In the genomic region with DNA sequence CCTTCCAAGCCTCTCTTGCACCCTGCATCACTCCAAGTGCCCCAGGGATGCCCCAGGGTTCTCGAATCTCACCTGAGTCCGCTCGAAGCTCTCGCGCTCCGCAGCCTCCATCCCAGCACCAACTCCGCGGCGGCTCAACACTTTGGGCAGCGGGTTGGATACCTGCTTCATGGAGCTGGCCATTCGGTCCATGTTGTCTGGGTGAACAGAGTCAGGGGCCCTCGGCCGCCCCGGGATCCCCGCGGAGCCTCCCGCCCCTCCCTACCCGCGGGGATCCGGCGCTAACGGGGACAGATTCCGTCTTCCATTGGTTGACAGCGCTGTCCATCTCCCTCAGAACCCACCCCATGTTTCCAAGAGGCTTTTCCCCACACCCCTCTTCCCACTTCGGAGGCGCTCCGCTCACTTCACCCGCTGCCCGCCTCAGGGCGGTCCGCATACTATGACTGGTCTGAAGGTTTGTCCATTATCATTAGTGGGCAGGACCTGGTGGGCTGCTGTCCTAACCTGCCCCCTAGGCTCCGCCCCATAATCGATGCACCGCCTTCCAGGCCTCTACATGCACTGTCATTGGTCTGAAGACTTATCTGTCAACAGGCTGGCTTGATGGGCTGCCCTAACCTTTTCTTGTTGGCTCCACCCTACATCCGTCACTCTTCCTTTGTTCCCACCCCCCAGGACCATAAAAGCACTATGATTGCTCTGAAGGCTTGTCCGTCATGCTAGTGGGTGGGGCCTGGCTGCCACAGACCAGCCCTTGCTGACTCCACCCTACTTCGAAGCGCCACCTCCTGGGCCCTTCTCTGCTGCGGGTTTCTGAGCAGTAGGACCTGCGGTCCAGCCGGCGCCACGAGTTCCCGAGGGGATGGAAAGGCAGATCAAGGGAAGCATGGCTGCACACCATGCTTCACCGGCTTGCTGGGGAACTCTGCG, we compare ENCODE assay signal across 8 mouse cellular contexts. TPM values are rescaled to one million over a fixed set of nuclear protein-coding genes. Genes with fewer than 3 reads are reported as not detected.
DNase-seq lines count a peak whose midpoint lies in the region; ATAC-seq and TF ChIP-seq lines count a peak whose summit lies in the region.

A gene (minus strand): TSS at position 256 of the 933 bp plus-strand sequence.

- no peaks in the 10 kb centered on the region for H3K27me3 ChIP-seq in Patski
- peaks cover 10% of the 10 kb centered on the region; the same call in 1 of the 2 replicates for H3K27me3 ChIP-seq in hindbrain, embryonic 13.5 days

- H3K36me3 ChIP-seq in hindbrain, embryonic 13.5 days = no peaks in the 10 kb centered on the region

- no peaks in the 10 kb centered on the region for H3K9me3 ChIP-seq in hindbrain, embryonic 13.5 days

- TF ChIP-seq CTCF in Patski (IDR thresholded peaks at IDR 0.05) = no peak

- H3K4me3 ChIP-seq in hindbrain, embryonic 13.5 days = peak within 1 kb of the TSS; percentile 71

- POLR2A ChIA-PET in Patski (lab: Charles Lee) = no interaction called here

- peak within 1 kb of the TSS; percentile 79 for H3K27ac ChIP-seq in hindbrain, embryonic 13.5 days

- H3K4me2 ChIP-seq in hindbrain, embryonic 13.5 days = peak within 1 kb of the TSS; percentile 96

- in situ Hi-C loops in Patski (cut with MboI; ENCODE audit: low pct_unique_long_range_greater_than_20kb) = loop anchor here (25.0 kb wide), 1 partner anchor 992 kb away; no protein-coding TSS in a partner anchor

- CTCF ChIA-PET in Patski (lab: Charles Lee) = interaction anchor here (2.5 kb wide), 1 partner anchor 36 kb away, joined by 6 read pairs; no protein-coding TSS in a partner anchor

- peak; percentile 96 for ATAC-seq in Patski
- ATAC-seq in hindbrain, embryonic 13.5 days (ENCODE audit: low FRiP score) = peak; percentile 99

- WGBS in hindbrain, embryonic 13.5 days = under 1% methylated on average over 46 of the region's 46 CpGs

- H3K9ac ChIP-seq in hindbrain, embryonic 13.5 days = peak within 1 kb of the TSS; percentile 80

- H3K4me1 ChIP-seq in hindbrain, embryonic 13.5 days (replicated peaks) = peaks cover 17% of the 10 kb centered on the region

- DNase-seq in Patski (ENCODE audit: low read depth, low spot score) = peak; percentile 100
- peak; percentile 97 to 100 for DNase-seq in cerebellum, postnatal 14 days
- peak; percentile 97 to 100 for DNase-seq in frontal cortex, postnatal 14 days (ENCODE audit: low spot score in 2 of 2)
- DNase-seq in layer of hippocampus, postnatal 25 days (ENCODE audit: extremely low spot score in 1 of 2, low spot score in 1 of 2) = peak; percentile 97 to 99
- DNase-seq in lung, postnatal 25 days (ENCODE audit: low spot score) = peak; percentile 100
- DNase-seq in retina, embryonic 14.5 days (ENCODE audit: low spot score) = peak; percentile 100
- peak; percentile 94 for DNase-seq in thymus, postnatal 4 days

RNA-seq across cellular contexts. Expression of the gene that starts here (rescaled TPM):
- polyA plus RNA-seq in Patski (2021) = 74.3 TPM
- polyA plus RNA-seq in hindbrain, embryonic 13.5 days (2015; fragmentation: Nextera tagmentation; extraction: Ambion mirVana) = 38.4 and 38.5 TPM in 2 replicates
- total RNA-seq in layer of hippocampus, postnatal 25 days (2021) = 10 to 100 TPM; 37.9 to 39.2 TPM

Comparison
In these comparisons a context has a peak if more than half of its experiments do, and no peak if none do; other contexts are left out.
1. Peak in every context shown above with its lines: DNase-seq, ATAC-seq, H3K4me3 ChIP-seq and H3K27ac ChIP-seq.